Mouse (Mus musculus) heart, embryonic 13.5 days (tissue): ENCODE data around the gene Herc1. TPM values are rescaled to one million over a fixed set of nuclear protein-coding genes. Genes with fewer than 3 reads are reported as not detected.

Source experiments
- polyA plus RNA-seq: library from polyadenylated mRNA; unstranded; fragments of >200 nt; fragmentation: Nextera tagmentation; extraction: Ambion mirVana; gene quantifications from 2 replicates; pipeline ENCODE4 v1.2.1, GENCODE M21; 2015

The Herc1 gene
- polyA plus RNA-seq, 1 experiment from 2014 or later = 16.7 TPM

Other genes starting within 250 kb of the Herc1 start
- 59.6 and 65.8 TPM in 2 replicates for gene Snx1, start 223.9 kb upstream of the Herc1 start, polyA plus RNA-seq
- gene Ciao2a, start 223.8 kb upstream of the Herc1 start, polyA plus RNA-seq = 152 and 172 TPM in 2 replicates
- gene Dapk2, start 192.2 kb upstream of the Herc1 start, polyA plus RNA-seq = 4.5 and 4.6 TPM in 2 replicates
- 65.3 and 66.9 TPM in 2 replicates for gene Fbxl22, start 164.1 kb downstream of the Herc1 start, polyA plus RNA-seq
- 39.1 and 41.3 TPM in 2 replicates for gene Usp3, start 242.7 kb downstream of the Herc1 start, polyA plus RNA-seq